Mouse (Mus musculus) heart, adult 10 weeks (tissue): ENCODE data around the gene Nat10. TPM values are rescaled to one million over a fixed set of nuclear protein-coding genes. Genes with fewer than 3 reads are reported as not detected.

Source experiments
- polyA plus RNA-seq: library from polyadenylated mRNA; stranded (reverse); fragments of 350-450 nt; fragmentation: Illumina TruSeq; extraction: RNeasy Lipid Tissue Mini Kit (QIAGEN cat#74804); gene quantifications from one replicate; pipeline ENCODE4 v1.2.3, GENCODE M21; 2014; ENCODE audit warnings: low read depth, low replicate concordance

Gene Nat10
- polyA plus RNA-seq = 18.6 TPM

DNA sequence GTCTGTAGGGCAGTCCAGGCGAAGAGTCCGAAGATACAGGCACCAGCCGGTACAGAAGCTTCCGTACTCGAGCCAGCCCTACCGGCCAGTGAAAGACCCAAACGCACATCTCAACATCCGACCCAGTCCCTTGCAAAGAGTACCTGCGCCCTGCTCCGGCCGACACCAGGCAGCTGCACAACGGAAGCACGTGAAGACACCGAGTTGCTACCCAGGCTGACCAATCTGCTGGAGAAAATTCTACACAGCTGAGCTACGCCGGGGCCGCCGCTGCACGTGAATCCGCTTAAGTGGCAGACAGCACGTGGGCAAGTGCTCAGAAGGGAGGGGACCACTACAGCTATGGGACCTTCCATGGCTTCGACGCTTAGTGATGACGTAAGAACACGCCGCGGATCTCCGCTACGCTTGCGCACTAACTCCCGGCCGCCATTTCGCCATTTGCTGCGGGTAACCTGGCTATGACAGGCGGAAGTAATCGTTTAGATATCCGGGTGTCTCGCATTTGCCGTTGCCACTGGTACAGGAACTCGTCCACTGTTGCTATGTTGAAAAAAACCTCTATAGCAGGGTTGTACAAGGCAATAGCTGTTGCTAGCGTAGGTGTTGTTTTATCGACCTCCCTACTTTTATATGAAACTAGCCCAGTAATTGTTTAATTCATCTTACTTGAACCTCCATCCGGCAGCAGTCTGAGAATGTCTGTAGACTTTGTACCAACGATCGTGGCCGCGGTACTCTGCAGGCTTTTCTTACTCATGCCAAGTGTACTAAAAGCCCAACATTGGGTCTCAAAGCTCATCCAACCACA lies at the start of gene Nat10:
Nat10 (minus strand) TSS at position 365 of the 811 bp plus-strand sequence.

DNA sequence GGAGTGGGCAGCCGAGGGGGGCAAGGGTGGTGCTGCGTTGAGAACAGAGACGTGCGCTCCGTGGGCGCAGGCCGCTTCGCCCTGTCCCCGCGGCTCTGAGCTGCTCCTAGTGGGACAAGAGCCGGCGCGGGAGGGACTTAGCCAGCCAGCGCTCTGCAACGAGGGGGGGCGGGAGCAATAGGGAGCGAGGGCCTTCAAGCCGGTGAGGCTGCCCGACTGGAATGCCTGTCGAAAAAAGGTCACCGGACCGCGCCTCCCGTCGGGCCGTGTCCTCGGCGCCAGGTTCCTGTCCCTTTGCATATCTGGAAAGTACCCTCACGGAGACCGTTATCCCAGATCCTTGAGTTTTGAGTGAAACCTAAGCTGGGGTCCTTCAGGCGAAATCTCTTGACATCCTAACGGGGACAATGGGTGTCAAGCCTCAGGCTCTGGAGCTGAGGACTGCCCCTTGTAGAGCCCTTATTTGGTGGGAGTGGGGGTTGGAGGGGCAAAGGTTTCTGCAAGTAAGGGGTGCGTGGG lies 36.5 kb upstream of the Nat10 start, which contains the start of gene Caprin1:
Caprin1 (minus strand) TSS at position 159 of the 519 bp plus-strand sequence.

Other genes with a start within 250 kb of the Nat10 start
- gene Abtb2, start 195.0 kb downstream of the Nat10 start, polyA plus RNA-seq = 17.3 TPM
- gene Caprin1, start 36.4 kb upstream of the Nat10 start, polyA plus RNA-seq = 112 TPM
- 23.8 TPM for gene Lmo2, start 196.7 kb upstream of the Nat10 start, polyA plus RNA-seq